Mouse (Mus musculus) lung, postnatal 0 days (tissue): ENCODE results near the gene Sumo3.

ENCODE experiments used
- CTCF ChIP-seq: IDR thresholded peaks from 2 replicates; pipeline ENCODE4 v1.5.1; 2016; ENCODE audit warnings: antibody characterized with exemption, mild to moderate bottlenecking
- EP300 ChIP-seq: IDR thresholded peaks from 2 replicates; pipeline ENCODE4 v1.6.1; 2016; ENCODE audit warnings: antibody characterized with exemption, mild to moderate bottlenecking, control low read depth

GRCm38 (mm10) chr10:77591546-77591945 is 14.4 kb upstream of the Sumo3 start:
- TF ChIP-seq CTCF, result no peak
- TF ChIP-seq EP300, result no peak
